Mouse (Mus musculus): ENCODE measurements around the gene Scfd1. TPM values are rescaled to one million over a fixed set of nuclear protein-coding genes. Genes with fewer than 3 reads are reported as not detected.

Gene Scfd1
- polyA plus RNA-seq (2017; shearing (Covaris generic)) = 89.2 TPM

GRCm38 (mm10) chr12:51377003-51377887 is at the start of gene Scfd1:
Gene Scfd1 (plus strand): TSS chr12:51377510.

GRCm38 (mm10) chr12:51347988-51348697 is 29.2 kb upstream of the Scfd1 start, which contains the start of gene G2e3:
Gene G2e3 (plus strand): TSS chr12:51348061.

Other genes starting within 250 kb of the Scfd1 start
- gene G2e3, start 29.4 kb upstream of the Scfd1 start, polyA plus RNA-seq (2017; shearing (Covaris generic)) = 15.2 TPM
- gene Coch, start 215.8 kb downstream of the Scfd1 start, polyA plus RNA-seq (2017; shearing (Covaris generic)) = 0.35 TPM

Measured in CD4-positive, CD25-positive, alpha-beta regulatory T cell (primary cell).